Mouse (Mus musculus) lung, adult 2 months (tissue): ENCODE data around the gene Zbtb8b.

Experiments used
- CTCF ChIP-seq: fragments of 200-500 bp; IDR thresholded peaks from 2 replicates; pipeline ENCODE4 v1.5.1; 2011; ENCODE audit warnings: mild to moderate bottlenecking, low read length, control low read depth; ENCODE audit not compliant: insufficient read depth
- POLR2A ChIP-seq: fragments of 200-500 bp; IDR thresholded peaks from 2 replicates; pipeline ENCODE4 v1.6.1; 2011; ENCODE audit warnings: low read depth, mild to moderate bottlenecking, control low read depth, low read length, borderline replicate concordance; ENCODE audit errors: extremely low read depth

DNA sequence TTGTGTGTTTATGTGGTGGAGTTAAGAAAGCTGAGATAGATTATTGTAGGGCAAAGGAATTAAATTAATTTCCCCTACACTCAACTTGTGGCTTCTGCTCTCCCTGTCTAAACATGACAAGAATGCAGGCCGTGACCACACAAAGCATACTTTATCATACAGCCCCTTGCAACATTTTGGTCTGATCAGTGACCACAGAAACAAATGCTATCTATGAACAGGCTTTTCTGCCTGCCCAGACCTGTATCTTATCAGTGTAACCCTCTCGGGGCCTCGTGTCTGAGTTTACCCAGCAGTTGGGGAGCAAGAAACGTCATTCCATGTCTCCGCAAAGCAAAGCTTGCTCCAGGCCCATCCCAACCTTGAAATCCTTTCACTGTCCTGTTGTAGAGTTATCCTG is 24.2 kb downstream of the Zbtb8b start:
- TF ChIP-seq POLR2A, result no peak
- no peak for TF ChIP-seq CTCF
